Comparison of ENCODE assay signal across 13 mouse cellular contexts in genomic region chr12:35503586-35503985, GRCm38 (mm10). TPM values are rescaled to one million over a fixed set of nuclear protein-coding genes. Genes with fewer than 3 reads are reported as not detected.
DNase-seq lines count a peak whose midpoint lies in the region; ATAC-seq and TF ChIP-seq lines count a peak whose summit lies in the region.
"Had no signal": no experiment of that assay in that cellular context is flagged by ENCODE, and none has a peak within 500 bp of the region (broad histone marks: within the 10 kb centered on the region; RNA-seq: fewer than 3 reads in every experiment).

No protein-coding gene starts in this region.

- no peak overlapping the region for H3K9ac ChIP-seq in hindbrain, postnatal 0 days (replicated peaks; ENCODE audit: low read length)
- no peak overlapping the region for H3K9ac ChIP-seq in hindbrain, embryonic 12.5 days
- H3K9ac ChIP-seq in neural tube, embryonic 14.5 days (replicated peaks; ENCODE audit: low read depth, low read length) = no peak overlapping the region
- H3K9ac ChIP-seq in neural tube, embryonic 15.5 days (replicated peaks) = no peak overlapping the region
- H3K9ac ChIP-seq: hindbrain, embryonic 14.5 days; limb, embryonic 13.5 days; neural tube, embryonic 13.5 days had no signal

- no peak for DNase-seq in hindbrain, postnatal 0 days (ENCODE audit: low spot score)
- no peak for DNase-seq in brain, embryonic 14.5 days (ENCODE audit: low read depth)
- DNase-seq in yolk sac, embryonic 10.5 days (ENCODE audit: low spot score) = peak; percentile 46
- no peak for DNase-seq in forebrain, embryonic 10.5 days (ENCODE audit: extremely low spot score, low spot score)
- DNase-seq: cerebellum, postnatal 25 days; gastrocnemius, postnatal 36 days had no signal

- no peaks in the 10 kb centered on the region for H3K27me3 ChIP-seq in hindbrain, postnatal 0 days (ENCODE audit: insufficient read depth, low read length)
- no peaks in the 10 kb centered on the region for H3K27me3 ChIP-seq in hindbrain, embryonic 12.5 days
- H3K27me3 ChIP-seq in neural tube, embryonic 14.5 days (ENCODE audit: control insufficient read depth, insufficient read depth, low read length) = no peaks in the 10 kb centered on the region
- no peaks in the 10 kb centered on the region for H3K27me3 ChIP-seq in neural tube, embryonic 15.5 days (replicated peaks)
- H3K27me3 ChIP-seq in forebrain, embryonic 10.5 days (ENCODE audit: poor library complexity, severe bottlenecking) = no peaks in the 10 kb centered on the region
- H3K27me3 ChIP-seq: limb, embryonic 13.5 days; neural tube, embryonic 13.5 days had no signal

- H3K4me3 ChIP-seq in hindbrain, postnatal 0 days (ENCODE audit: low read length) = no peak overlapping the region
- H3K4me3 ChIP-seq in hindbrain, embryonic 12.5 days = no peak overlapping the region
- H3K4me3 ChIP-seq in neural tube, embryonic 14.5 days (ENCODE audit: low read depth, low read length) = no peak overlapping the region
- no peak overlapping the region for H3K4me3 ChIP-seq in neural tube, embryonic 15.5 days (replicated peaks)
- no peak overlapping the region for H3K4me3 ChIP-seq in forebrain, embryonic 10.5 days
- H3K4me3 ChIP-seq: neural tube, embryonic 13.5 days had no signal

- no peak for TF ChIP-seq POLR2A in brain, embryonic 14.5 days (IDR thresholded peaks at IDR 0.05; ENCODE audit: borderline replicate concordance, extremely low read depth, insufficient read depth, insufficient read length, poor library complexity, severe bottlenecking)

- TF ChIP-seq CTCF in hindbrain, postnatal 0 days (IDR thresholded peaks at IDR 0.05; ENCODE audit: low read depth) = peak; percentile 49
- TF ChIP-seq CTCF in brain, embryonic 14.5 days (IDR thresholded peaks at IDR 0.05; ENCODE audit: borderline replicate concordance, extremely low read depth, insufficient read depth, insufficient read length) = peak; percentile 18; the same call in 1 of the 2 replicates

- no peaks in the 10 kb centered on the region; the same call in 1 of the 2 replicates for H3K9me3 ChIP-seq in hindbrain, postnatal 0 days (ENCODE audit: low read length)
- H3K9me3 ChIP-seq in hindbrain, embryonic 12.5 days (replicated peaks) = no peaks in the 10 kb centered on the region
- no peaks in the 10 kb centered on the region for H3K9me3 ChIP-seq in neural tube, embryonic 14.5 days (ENCODE audit: control insufficient read depth, low read length)
- H3K9me3 ChIP-seq in neural tube, embryonic 15.5 days (replicated peaks) = no peaks in the 10 kb centered on the region
- H3K9me3 ChIP-seq in forebrain, embryonic 10.5 days = no peaks in the 10 kb centered on the region
- H3K9me3 ChIP-seq: limb, embryonic 13.5 days; neural tube, embryonic 13.5 days had no signal

- ATAC-seq in hindbrain, postnatal 0 days = no peak
- ATAC-seq in hindbrain, embryonic 12.5 days (ENCODE audit: low FRiP score) = no peak
- 0 out of 2 replicates have a peak, but pooled peaks have one; percentile 38 for ATAC-seq in neural tube, embryonic 14.5 days (ENCODE audit: low read depth)
- ATAC-seq in neural tube, embryonic 15.5 days (ENCODE audit: low FRiP score) = no peak

- H3K4me2 ChIP-seq in hindbrain, postnatal 0 days (ENCODE audit: low read depth, low read length) = no peak overlapping the region
- no peak overlapping the region for H3K4me2 ChIP-seq in hindbrain, embryonic 12.5 days (replicated peaks)
- no peak overlapping the region for H3K4me2 ChIP-seq in neural tube, embryonic 14.5 days (ENCODE audit: low read depth, low read length)
- H3K4me2 ChIP-seq in neural tube, embryonic 15.5 days = no peak overlapping the region
- H3K4me2 ChIP-seq: hindbrain, embryonic 14.5 days; midbrain, embryonic 11.5 days; neural tube, embryonic 13.5 days had no signal

- H3K27ac ChIP-seq in hindbrain, postnatal 0 days = no peak overlapping the region
- no peak overlapping the region for H3K27ac ChIP-seq in hindbrain, embryonic 12.5 days
- no peak overlapping the region for H3K27ac ChIP-seq in neural tube, embryonic 14.5 days (ENCODE audit: low read depth, low read length)
- no peak overlapping the region for H3K27ac ChIP-seq in neural tube, embryonic 15.5 days (replicated peaks)
- no peak overlapping the region for H3K27ac ChIP-seq in forebrain, embryonic 10.5 days
- H3K27ac ChIP-seq: hindbrain, embryonic 14.5 days; limb, embryonic 13.5 days; neural tube, embryonic 13.5 days had no signal

- H3K4me1 ChIP-seq in hindbrain, postnatal 0 days (ENCODE audit: insufficient read depth, low read length) = no peaks in the 10 kb centered on the region
- no peaks in the 10 kb centered on the region for H3K4me1 ChIP-seq in hindbrain, embryonic 12.5 days
- no peaks in the 10 kb centered on the region for H3K4me1 ChIP-seq in neural tube, embryonic 14.5 days (ENCODE audit: control insufficient read depth, insufficient read depth, low read length)
- H3K4me1 ChIP-seq in neural tube, embryonic 15.5 days = no peaks in the 10 kb centered on the region
- peaks cover 6% of the 10 kb centered on the region; the same call in 1 of the 2 replicates for H3K4me1 ChIP-seq in forebrain, embryonic 10.5 days
- H3K4me1 ChIP-seq: limb, embryonic 13.5 days; neural tube, embryonic 13.5 days had no signal

- 90% methylated on average over 7 of the region's 7 CpGs for whole genome bisulfite sequencing in hindbrain, postnatal 0 days
- WGBS in hindbrain, embryonic 12.5 days = 88% methylated on average over 7 of the region's 7 CpGs
- WGBS in neural tube, embryonic 14.5 days = 91% methylated on average over 7 of the region's 7 CpGs
- 89% methylated on average over 7 of the region's 7 CpGs for WGBS in neural tube, embryonic 15.5 days
- WGBS in forebrain, embryonic 10.5 days = 89% methylated on average over 7 of the region's 7 CpGs

- peaks cover 15% of the 10 kb centered on the region for H3K36me3 ChIP-seq in hindbrain, postnatal 0 days (ENCODE audit: insufficient read depth, low read length)
- H3K36me3 ChIP-seq in hindbrain, embryonic 12.5 days = no peaks in the 10 kb centered on the region
- no peaks in the 10 kb centered on the region; the same call in 1 of the 2 replicates for H3K36me3 ChIP-seq in neural tube, embryonic 14.5 days (ENCODE audit: control insufficient read depth, insufficient read depth, low read length)
- peaks cover 16% of the 10 kb centered on the region for H3K36me3 ChIP-seq in neural tube, embryonic 15.5 days
- H3K36me3 ChIP-seq in forebrain, embryonic 10.5 days (replicated peaks) = peaks cover 9% of the 10 kb centered on the region; the same call in 1 of the 2 replicates

RNA-seq across cellular contexts. Expression of gene Ahr, which starts 31.3 kb away (rescaled TPM):
- total RNA-seq in hindbrain, postnatal 0 days (2014; rRNA removed) = 7.5 and 11.5 TPM in 2 replicates
- polyA plus RNA-seq in hindbrain, postnatal 0 days (2015; fragmentation: Nextera tagmentation; extraction: Ambion mirVana) = 2.7 and 3.1 TPM in 2 replicates
- 5.5 and 7.0 TPM in 2 replicates for polyA plus RNA-seq in hindbrain, embryonic 12.5 days (2016; fragmentation: Nextera tagmentation; extraction: Ambion mirVana)
- 4.7 and 7.0 TPM in 2 replicates for polyA plus RNA-seq in neural tube, embryonic 14.5 days (2014; fragmentation: Nextera tagmentation; extraction: Ambion mirVana)
- polyA plus RNA-seq in neural tube, embryonic 15.5 days (2015; fragmentation: Nextera tagmentation; extraction: Ambion mirVana) = 4.5 and 7.3 TPM in 2 replicates
- 2.2 and 3.7 TPM in 2 replicates for polyA plus RNA-seq in brain, embryonic 14.5 days (2012; rRNA removed)
- polyA plus RNA-seq in forebrain, embryonic 10.5 days (2016; fragmentation: Nextera tagmentation; extraction: Ambion mirVana) = 1.4 and 1.8 TPM in 2 replicates
